Mouse (Mus musculus) hindbrain, embryonic 15.5 days (tissue): ENCODE data around the gene Dpagt1. TPM values are rescaled to one million over a fixed set of nuclear protein-coding genes. Genes with fewer than 3 reads are reported as not detected.
A peak's percentile ranks its signal among the peaks of the same experiment; 100 is the strongest.
"Not testable (repeated sequence)": the region's sequence is repeated elsewhere in the genome, so short reads cannot be mapped to it uniquely, and the experiment has no call there.

ENCODE experiments used
- ATAC-seq: fragments of 200-750 bp; cut with Nextera tagmentation; 2 replicates; pipeline ENCODE4 v1.8.0; 2017; ENCODE audit warnings: low read depth, moderate number of reproducible peaks, moderate TSS enrichment; ENCODE audit not compliant: low FRiP score
- H3K27ac ChIP-seq: fragments of 300-500 bp; sonication (generic); replicated peaks from 2 replicates; pipeline ENCODE4 v1.5.1; 2015; ENCODE audit warnings: mild to moderate bottlenecking, inconsistent platforms
- H3K27me3 ChIP-seq: fragments of 300-500 bp; sonication (generic); 2 replicates; pipeline ENCODE4 v1.6.1; 2015; ENCODE audit warnings: control low read depth, inconsistent platforms
- H3K36me3 ChIP-seq: fragments of 300-500 bp; sonication (generic); 2 replicates; pipeline ENCODE4 v1.6.1; 2015; ENCODE audit warnings: control low read depth, inconsistent platforms
- H3K4me1 ChIP-seq: fragments of 300-500 bp; sonication (generic); replicated peaks from 2 replicates; pipeline ENCODE4 v1.6.1; 2015; ENCODE audit warnings: control low read depth, inconsistent platforms
- H3K4me2 ChIP-seq: fragments of 300-500 bp; sonication (generic); 2 replicates; pipeline ENCODE4 v1.6.1; 2015; ENCODE audit warnings: moderate library complexity, mild to moderate bottlenecking, inconsistent platforms
- H3K4me3 ChIP-seq: fragments of 300-500 bp; sonication (generic); 2 replicates; pipeline ENCODE4 v1.5.1; 2015; ENCODE audit warnings: mild to moderate bottlenecking, inconsistent platforms
- H3K9ac ChIP-seq: fragments of 300-500 bp; sonication (generic); 2 replicates; pipeline ENCODE4 v1.6.1; 2015; ENCODE audit warnings: inconsistent platforms
- H3K9me3 ChIP-seq: fragments of 300-500 bp; sonication (generic); 2 replicates; pipeline ENCODE4 v1.6.1; 2016; ENCODE audit warnings: control low read depth, inconsistent platforms
- WGBS: fragments of 180-500 bp; shearing (Covaris S2); methylation state at CpG from one replicate; pipeline ENCODE4 v1.1.7; 2015; 5-methylcytosine and 5-hydroxymethylcytosine counted together
- microRNA-seq: library from miRNA; unstranded; fragments of <30 nt; microRNA quantifications from one replicate; pipeline ENCODE4, GENCODE M21; 2016
- polyA plus RNA-seq: library from polyadenylated mRNA; unstranded; fragments of >200 nt; fragmentation: Nextera tagmentation; extraction: Ambion mirVana; gene quantifications from 2 replicates; pipeline ENCODE4 v1.2.1, GENCODE M21; 2015

Dpagt1 gene
- polyA plus RNA-seq, 1 experiment from 2014 or later: 38.7 TPM

GRCm38 (mm10) chr9:44373386-44373785, 47.6 kb downstream of the Dpagt1 start:
- Histone ChIP-seq H3K4me3 (no peak overlapping the region), H3K9ac (no peak overlapping the region), H3K4me1 (peaks cover 7% of the 10 kb centered on the region), H3K27ac (no peak overlapping the region), H3K9me3 (no peaks in the 10 kb centered on the region), H3K36me3 (no peaks in the 10 kb centered on the region), H3K27me3 (no peaks in the 10 kb centered on the region), H3K4me2 (no peak overlapping the region)
- ATAC-seq: no peak

- Histone ChIP-seq H3K4me1 (peaks cover 22% of the 10 kb centered on the region), H3K9me3 (no peaks in the 10 kb centered on the region), H3K9ac (no peak overlapping the region), H3K36me3 (0 out of 2 replicates have a peak, but pooled peaks cover 4% of the 10 kb centered on the region), H3K27ac (no peak overlapping the region), H3K4me2 (no peak overlapping the region), H3K27me3 (no peaks in the 10 kb centered on the region), H3K4me3 (no peak overlapping the region)
- ATAC-seq: no peak
- WGBS: 87% methylated on average over 6 of the region's 6 CpGs
These were observed 50.3 kb downstream of the Dpagt1 start for GRCm38 (mm10) chr9:44376141-44376540.

- WGBS: 76% methylated on average over 2 of the region's 2 CpGs
These were observed 51.5 kb downstream of the Dpagt1 start for GRCm38 (mm10) chr9:44377335-44377734.

DNA sequence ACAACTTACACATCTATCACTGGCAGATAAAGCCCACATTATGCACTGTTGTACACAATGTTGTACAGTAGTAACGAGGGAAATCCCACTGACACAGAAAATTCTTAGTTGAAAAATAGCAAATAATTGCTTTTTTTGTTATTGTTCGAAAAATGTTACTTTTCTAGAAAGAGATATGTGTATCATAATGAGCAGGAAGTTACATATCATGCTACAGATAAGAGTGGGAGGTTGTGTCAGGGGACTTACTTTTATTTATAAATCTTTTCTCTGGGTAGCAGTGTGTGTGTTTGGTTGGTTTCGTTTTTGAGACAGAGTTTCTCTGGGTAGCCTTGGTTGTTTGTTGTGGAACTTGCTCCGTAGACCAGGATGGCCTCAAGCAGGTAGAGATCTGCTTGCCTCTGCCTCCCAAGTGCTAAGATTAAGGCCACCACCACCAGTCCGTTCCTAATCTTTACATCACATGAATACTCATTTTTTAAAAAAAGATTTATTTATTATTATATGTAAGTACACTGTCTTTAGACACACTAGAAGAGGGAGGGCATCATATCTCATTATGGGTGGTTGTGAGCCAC, 52.4 kb downstream of the Dpagt1 start:
- no peaks in the 10 kb centered on the region for H3K9me3 ChIP-seq
- no peaks in the 10 kb centered on the region for H3K27me3 ChIP-seq
- H3K4me2 ChIP-seq: peak overlapping the region; percentile 62
- H3K4me3 ChIP-seq: peak overlapping the region; percentile 77
- no peak for ATAC-seq
- H3K36me3 ChIP-seq: peaks cover 24% of the 10 kb centered on the region
- 90% methylated on average over 5 of the region's 5 CpGs for WGBS
- peak overlapping the region; percentile 62 for H3K9ac ChIP-seq
- peaks cover 22% of the 10 kb centered on the region for H3K4me1 ChIP-seq
- H3K27ac ChIP-seq: peak overlapping the region; percentile 89

More at GRCm38 (mm10) chr9:44377335-44377734, 51.5 kb downstream of the Dpagt1 start:
- not testable (repeated sequence) for H3K27ac ChIP-seq, ATAC-seq, H3K9ac ChIP-seq, H3K4me2 ChIP-seq, H3K27me3 ChIP-seq, H3K9me3 ChIP-seq, H3K4me3 ChIP-seq
- Histone ChIP-seq H3K4me1 (peaks cover 22% of the 10 kb centered on the region), H3K36me3 (peaks cover 15% of the 10 kb centered on the region)

DNA sequence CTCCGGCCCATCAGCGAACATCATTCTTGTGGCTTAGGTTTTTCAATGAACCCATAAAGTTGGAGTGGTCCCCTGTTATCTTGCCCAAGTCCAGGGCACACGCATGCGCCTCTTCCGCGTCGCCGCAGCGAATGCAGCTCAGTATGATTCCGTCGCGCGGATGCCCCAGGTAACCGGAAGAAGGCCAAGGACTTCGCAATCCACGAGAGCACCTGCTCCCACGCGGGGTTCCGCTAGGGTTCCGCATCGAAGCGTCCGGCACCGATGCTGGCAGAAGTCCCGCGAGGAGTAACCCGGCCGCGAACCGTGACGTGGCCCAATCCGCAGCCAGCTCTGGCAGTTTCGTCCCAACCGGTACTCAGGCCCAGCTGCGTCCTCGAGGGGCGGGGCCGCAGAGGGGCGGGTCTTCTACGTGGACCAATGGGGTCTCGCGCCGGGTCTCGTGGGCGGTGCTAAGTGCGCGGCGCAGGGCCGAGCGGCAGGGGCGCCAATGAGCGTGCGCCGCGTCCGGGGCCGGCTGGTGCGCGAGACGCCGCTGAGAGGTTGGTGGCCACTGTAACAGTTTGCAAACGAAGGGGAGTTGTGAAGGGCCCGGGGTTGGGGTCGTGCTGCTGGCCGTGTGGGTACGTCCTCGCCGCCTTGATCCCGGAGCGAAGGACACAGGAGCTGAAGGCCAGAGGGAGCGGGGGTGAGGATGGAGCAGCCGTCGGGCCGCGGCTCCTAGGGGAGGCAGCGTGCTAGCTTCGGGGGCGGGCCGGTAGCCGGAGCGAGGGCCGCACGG, 53.4 kb downstream of the Dpagt1 start, which contains the start of gene Hyou1:
TSS of gene Hyou1 (plus strand) at position 437 of the 781 bp plus-strand sequence.
- WGBS: under 1% methylated on average over 80 of the region's 83 CpGs
- Histone ChIP-seq H3K4me2 (peak within 1 kb of the TSS; percentile 95), H3K27ac (peak within 1 kb of the TSS; percentile 89), H3K4me3 (peak within 1 kb of the TSS; percentile 77), H3K4me1 (peaks cover 22% of the 10 kb centered on the region), H3K36me3 (peaks cover 34% of the 10 kb centered on the region), H3K9me3 (no peaks in the 10 kb centered on the region), H3K9ac (peak within 1 kb of the TSS; percentile 83), H3K27me3 (no peaks in the 10 kb centered on the region)
- ATAC-seq: peak; percentile 98

DNA sequence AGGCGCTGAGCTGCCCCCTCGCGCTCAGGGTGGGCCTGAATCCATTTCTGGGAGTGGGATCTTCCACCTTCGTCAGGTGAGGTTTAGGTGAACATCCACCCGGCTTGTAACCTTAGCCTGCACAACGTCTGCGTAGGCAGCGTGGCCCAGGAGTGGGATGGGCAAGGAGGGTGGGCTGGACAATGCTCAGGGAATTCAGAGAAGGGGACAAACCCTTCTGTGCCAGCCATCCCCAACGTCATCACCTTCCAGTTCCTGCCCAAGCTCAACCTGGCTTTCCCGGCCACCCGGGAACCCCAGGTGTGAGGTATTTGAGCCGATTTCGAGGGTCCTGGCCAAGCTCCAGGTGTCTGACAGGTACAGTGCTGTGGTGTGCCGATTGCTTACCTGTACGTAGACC, 54.0 kb downstream of the Dpagt1 start:
- H3K27ac ChIP-seq: peak overlapping the region; percentile 89
- ATAC-seq: 0 out of 2 replicates have a peak, but pooled peaks have one; percentile 14
- H3K4me3 ChIP-seq: peak overlapping the region; percentile 77
- H3K9ac ChIP-seq: peak overlapping the region; percentile 83
- H3K9me3 ChIP-seq: no peaks in the 10 kb centered on the region
- H3K4me2 ChIP-seq: peak overlapping the region; percentile 95
- peaks cover 22% of the 10 kb centered on the region for H3K4me1 ChIP-seq
- WGBS: 9% methylated on average over 15 of the region's 15 CpGs
- no peaks in the 10 kb centered on the region for H3K27me3 ChIP-seq
- peaks cover 40% of the 10 kb centered on the region for H3K36me3 ChIP-seq

Small RNAs within 50 kb of the gene (microRNA-seq; reads per million reads assigned to microRNA genes)
- not detected for gene Gm44335

Other genes starting within 250 kb of the Dpagt1 start
- 0.13 and 0.35 TPM in 2 replicates for gene Mfrp, start 224.3 kb upstream of the Dpagt1 start, polyA plus RNA-seq
- gene C1qtnf5, start 218.8 kb upstream of the Dpagt1 start, polyA plus RNA-seq: 6.6 and 8.7 TPM in 2 replicates
- gene Gm49380, start 212.5 kb upstream of the Dpagt1 start, polyA plus RNA-seq: 0.13 TPM in 1 of 2 replicates, not detected in the other
- 33.9 and 37.4 TPM in 2 replicates for gene Rnf26, start 212.5 kb upstream of the Dpagt1 start, polyA plus RNA-seq
- 11.3 and 13.7 TPM in 2 replicates for gene Mcam, start 191.6 kb upstream of the Dpagt1 start, polyA plus RNA-seq
- 20.3 and 22.5 TPM in 2 replicates for gene Cbl, start 92.0 kb upstream of the Dpagt1 start, polyA plus RNA-seq
- not detected in 2 replicates for gene Ccdc153, start 85.3 kb upstream of the Dpagt1 start, polyA plus RNA-seq
- gene Pdzd3, start 74.5 kb upstream of the Dpagt1 start, polyA plus RNA-seq: 0.39 and 0.87 TPM in 2 replicates
- gene Nlrx1, start 57.4 kb upstream of the Dpagt1 start, polyA plus RNA-seq: 4.1 and 5.9 TPM in 2 replicates
- gene Abcg4, start 37.4 kb upstream of the Dpagt1 start, polyA plus RNA-seq: 28.7 and 32.1 TPM in 2 replicates
- gene Hinfp, start 20.3 kb upstream of the Dpagt1 start, polyA plus RNA-seq: 25.7 and 28.8 TPM in 2 replicates
- gene C2cd2l, start 5.7 kb upstream of the Dpagt1 start, polyA plus RNA-seq: 28.7 and 29.3 TPM in 2 replicates
- 133 and 149 TPM in 2 replicates for gene H2afx, start 8.7 kb downstream of the Dpagt1 start, polyA plus RNA-seq
- 64.8 and 64.9 TPM in 2 replicates for gene Hmbs, start 18.2 kb downstream of the Dpagt1 start, polyA plus RNA-seq
- 40.3 and 45.0 TPM in 2 replicates for gene Vps11, start 35.7 kb downstream of the Dpagt1 start, polyA plus RNA-seq
- 27.4 and 27.6 TPM in 2 replicates for gene Hyou1, start 53.5 kb downstream of the Dpagt1 start, polyA plus RNA-seq
- 50.2 and 56.3 TPM in 2 replicates for gene Slc37a4, start 70.8 kb downstream of the Dpagt1 start, polyA plus RNA-seq
- gene Rps25, start 81.1 kb downstream of the Dpagt1 start, polyA plus RNA-seq: 1,001 and 1,147 TPM in 2 replicates
- 287 and 295 TPM in 2 replicates for gene Trappc4, start 81.6 kb downstream of the Dpagt1 start, polyA plus RNA-seq
- 32.0 and 34.9 TPM in 2 replicates for gene Ccdc84, start 92.5 kb downstream of the Dpagt1 start, polyA plus RNA-seq
- gene Foxr1, start 115.1 kb downstream of the Dpagt1 start, polyA plus RNA-seq: not detected in 2 replicates
- not detected in 2 replicates for gene Upk2, start 129.0 kb downstream of the Dpagt1 start, polyA plus RNA-seq
- 10.7 and 11.9 TPM in 2 replicates for gene Bcl9l, start 156.8 kb downstream of the Dpagt1 start, polyA plus RNA-seq
- 0.09 TPM in 1 of 2 replicates, not detected in the other for gene Cxcr5, start 235.9 kb downstream of the Dpagt1 start, polyA plus RNA-seq